Mouse (Mus musculus): ENCODE measurements at regions not wholly inside any gene's neighbourhood (a gene's known extent, or its start where the extent isn't known, plus 50 kb on each side); places are given as distances from the start of the nearest gene placed in this dataset.

GRCm38 (mm10) chr8:100796628-100797027 lies 1380.4 kb upstream of the Cdh8 start:
- DNase-seq = no peak

- no peak for DNase-seq
Observed at GRCm38 (mm10) chr8:100793951-100794350, 1377.7 kb upstream of the Cdh8 start.

- DNase-seq = no peak
Observed at GRCm38 (mm10) chr8:100790592-100791141, 1374.4 kb upstream of the Cdh8 start.

- no peak for DNase-seq
Observed at GRCm38 (mm10) chr8:100788132-100788531, 1371.9 kb upstream of the Cdh8 start.

DNA sequence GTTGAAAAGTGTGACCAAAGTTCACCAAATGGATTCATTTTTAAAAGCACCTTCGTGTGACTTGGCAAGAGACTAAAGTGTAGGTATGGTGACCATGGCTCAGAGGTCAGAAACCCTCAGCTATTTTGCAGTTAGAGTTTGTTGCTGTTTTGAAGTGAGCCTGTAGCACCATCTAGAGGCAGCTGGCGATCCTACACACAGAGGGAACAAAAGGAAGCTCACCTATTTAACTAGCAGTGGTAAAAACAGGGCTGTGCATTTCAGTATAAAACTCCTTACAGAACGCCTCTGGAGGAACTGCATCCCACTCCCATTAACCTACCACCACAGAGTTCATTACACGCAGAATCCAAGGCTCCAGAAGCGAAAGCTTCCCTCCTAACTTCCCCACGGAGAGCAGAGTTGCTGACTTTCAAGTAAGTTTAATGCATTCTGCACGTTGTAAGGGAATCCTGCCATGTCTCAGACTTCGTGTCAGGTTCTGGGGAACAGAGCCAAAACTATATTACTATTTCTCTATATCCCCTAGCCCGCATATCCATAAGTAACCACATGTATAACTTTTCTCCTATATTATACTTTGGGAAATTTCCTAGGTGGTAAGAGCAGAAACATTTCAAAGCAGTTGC lies 1356.6 kb upstream of the Cdh8 start:
- peak; percentile 36 for DNase-seq

DNA sequence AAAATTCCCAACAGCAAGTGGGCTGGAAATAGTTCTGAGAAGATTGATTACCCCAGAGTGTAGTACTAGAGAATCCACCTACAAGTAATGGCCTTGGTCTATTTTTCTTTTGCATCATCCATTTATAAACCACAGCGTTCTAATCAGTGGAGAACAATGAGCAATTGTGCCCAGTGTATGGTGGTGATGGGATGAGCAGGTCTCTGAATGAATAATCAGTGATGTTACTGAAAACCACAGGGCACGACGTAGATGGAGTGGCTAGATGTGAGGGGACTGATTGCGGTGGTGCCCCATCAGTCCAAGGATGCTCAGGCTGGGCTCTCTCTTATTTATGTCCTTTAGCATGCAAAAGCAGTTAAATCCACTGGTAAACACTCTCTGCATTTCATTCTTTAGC lies 1353.3 kb upstream of the Cdh8 start:
- no peak for DNase-seq

- no peak for DNase-seq
Observed at GRCm38 (mm10) chr8:100733927-100734326, 1317.7 kb upstream of the Cdh8 start.

- no peak for DNase-seq
Observed at GRCm38 (mm10) chr8:100702365-100702764, 1286.1 kb upstream of the Cdh8 start.

GRCm38 (mm10) chr8:100695043-100695442 lies 1278.8 kb upstream of the Cdh8 start:
- DNase-seq = no peak

DNA sequence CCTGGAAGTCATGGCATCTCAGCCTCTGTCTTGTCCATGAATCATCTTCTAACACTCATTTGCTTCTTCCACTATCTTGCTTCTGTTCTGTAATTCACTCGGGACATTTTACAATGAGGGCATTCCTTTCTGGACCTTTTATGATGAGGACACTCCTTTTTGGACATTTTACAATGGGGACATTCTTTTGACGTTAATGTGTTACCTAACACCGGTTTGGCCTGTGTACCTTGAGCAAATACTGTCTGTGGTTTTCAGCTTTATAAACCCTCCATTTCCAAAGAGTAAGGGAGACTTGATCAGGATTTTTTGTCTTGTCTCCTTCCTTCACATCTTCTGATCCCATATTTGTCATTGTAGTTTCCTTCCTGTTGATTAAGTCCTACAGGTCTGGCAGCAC lies 1262.3 kb upstream of the Cdh8 start:
- DNase-seq = no peak
